Mouse (Mus musculus) adrenal gland, postnatal 4 days (tissue): ENCODE measurements around the gene Ttc14. TPM values are rescaled to one million over a fixed set of nuclear protein-coding genes. Genes with fewer than 3 reads are reported as not detected.

Experiments used
- DNase-seq, 2 experiments: peaks; one replicate each; pipeline ENCODE4 v3.0.0; 2021 to 2022; ENCODE audit warnings: low spot score in 2 of 2, mixed read lengths in 2 of 2
- long read RNA-seq, 2 experiments: library from polyadenylated mRNA; stranded (forward); transcript quantifications; one replicate each; pipeline ENCODE4 v2.0.0; 2021
- total RNA-seq, 2 experiments: library from RNA; stranded (reverse); gene quantifications; 2 replicates each; pipeline ENCODE4 v1.2.3; 2021

Gene Ttc14
- 10 to 100 TPM; 59.3 to 70.9 TPM for total RNA-seq
- long read RNA-seq, experiment 1, full-length matches to known transcripts, result 13 of 17 reads
- long read RNA-seq, experiment 1, partial matches to known transcripts, result 2 of 17 reads
- long read RNA-seq, experiment 1, other reads (novel, unspliced or antisense), result 2 of 17 reads
- long read RNA-seq, experiment 2, full-length matches to known transcripts, result 37 of 58 reads
- long read RNA-seq, experiment 2, partial matches to known transcripts, result 6 of 58 reads
- long read RNA-seq, experiment 2, other reads (novel, unspliced or antisense), result 15 of 58 reads

GRCm38 (mm10) chr3:33799617-33800512 lies at the start of gene Ttc14:
Gene Ttc14, plus strand, starts transcription at chr3:33799832.
- DNase-seq, result peak; percentile 97 to 98

DNA sequence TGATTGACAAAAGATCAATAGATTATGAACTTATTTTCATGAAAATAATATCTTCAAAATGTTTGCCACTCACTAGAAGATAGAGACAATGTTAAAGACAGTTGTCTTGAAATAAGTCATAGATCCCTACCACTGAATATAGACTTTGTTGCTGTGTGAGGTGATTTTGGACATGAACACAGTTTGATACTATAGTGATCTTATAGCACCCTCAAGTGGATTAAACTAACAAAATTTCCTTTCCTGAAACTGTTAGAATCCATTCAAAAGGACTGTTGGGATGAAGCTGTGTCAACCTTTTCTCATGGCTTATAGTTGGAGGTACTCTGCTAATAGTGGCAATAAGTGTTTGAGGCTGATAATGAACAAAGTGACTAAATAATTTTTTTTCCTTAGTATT lies 8.7 kb upstream of the Ttc14 start:
- no peak for DNase-seq

- DNase-seq, result no peak
Measured at GRCm38 (mm10) chr3:33800513-33800820, 835 bp downstream of the Ttc14 start.

GRCm38 (mm10) chr3:33807151-33807550 lies 7.5 kb downstream of the Ttc14 start:
- DNase-seq, result no peak

DNA sequence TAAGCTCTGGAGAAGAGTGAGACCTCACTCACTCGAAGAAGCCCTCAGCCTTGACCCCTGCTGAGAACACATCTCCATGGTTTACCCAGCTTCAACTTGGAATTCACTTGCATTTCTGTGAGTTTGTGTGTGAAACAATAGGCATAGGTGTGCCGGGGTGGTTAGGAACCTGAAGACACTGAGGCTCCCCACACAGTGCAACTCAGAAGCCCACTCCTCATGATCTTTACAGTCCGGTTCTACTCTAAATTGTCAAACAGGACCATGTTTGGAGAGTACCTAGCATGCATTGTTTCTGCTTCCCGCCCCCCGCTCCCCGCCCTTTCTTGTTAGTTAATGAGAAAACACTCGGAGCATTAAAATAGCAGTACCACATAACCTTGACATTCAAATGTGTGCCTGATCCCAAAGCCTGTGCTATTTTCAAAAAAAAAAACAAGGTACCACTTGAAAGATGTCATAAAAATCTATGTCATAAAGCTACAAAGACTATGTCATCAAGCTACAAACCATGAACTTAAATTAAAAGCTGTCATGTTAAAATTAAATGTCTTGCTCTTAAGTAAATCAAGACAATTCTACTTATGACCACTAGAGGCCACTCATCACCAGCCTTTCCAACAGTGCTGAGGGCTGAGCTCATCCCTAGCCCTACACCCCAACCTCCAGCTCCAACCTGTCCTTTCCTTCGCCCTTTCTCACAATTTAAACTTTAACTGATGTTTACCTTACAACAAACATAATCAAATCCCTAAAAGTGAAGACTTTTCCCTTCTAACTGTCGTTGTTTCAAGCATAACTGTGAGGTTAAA lies 24.7 kb downstream of the Ttc14 start:
- no peak for DNase-seq

GRCm38 (mm10) chr3:33832351-33832750 lies 32.7 kb downstream of the Ttc14 start:
- DNase-seq, result no peak

DNA sequence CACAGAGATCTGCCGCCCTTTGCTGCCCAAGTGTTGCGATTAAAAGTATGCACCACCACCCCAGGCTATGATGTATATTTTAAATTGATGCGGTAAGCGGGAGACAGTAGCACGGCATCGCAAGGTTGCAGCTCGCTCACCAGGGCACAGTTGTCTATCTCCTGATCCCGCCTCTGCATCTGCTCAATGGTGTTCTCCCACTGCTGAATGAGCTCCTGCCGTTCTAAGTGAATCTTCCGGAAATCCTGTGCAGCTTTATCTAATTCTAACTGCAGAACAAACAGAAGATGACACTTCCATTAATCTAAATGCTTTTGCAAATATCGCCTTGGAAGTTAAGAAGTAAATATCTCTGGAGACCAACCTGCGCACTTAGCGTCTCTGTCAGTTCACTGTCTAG lies 36.9 kb downstream of the Ttc14 start:
- DNase-seq, result no peak

DNA sequence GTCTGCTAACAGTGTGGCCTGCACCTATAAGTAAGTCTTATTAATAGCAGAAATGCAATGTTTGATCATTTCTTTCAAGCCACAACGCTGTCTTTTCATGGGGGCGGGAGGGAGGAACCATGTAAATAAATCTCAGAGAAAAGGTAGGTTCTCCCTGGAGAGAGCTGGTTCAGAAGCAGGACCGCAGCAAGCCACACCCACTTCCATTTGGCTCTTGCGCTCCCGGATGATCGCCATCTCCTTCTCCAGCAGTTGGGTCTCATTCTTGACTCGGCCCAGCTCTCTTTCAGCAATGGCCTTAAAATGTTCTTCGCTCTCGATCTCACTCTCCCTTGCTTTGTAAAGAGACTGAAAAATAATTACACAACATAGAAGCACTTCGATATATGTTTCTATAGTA lies 39.2 kb downstream of the Ttc14 start:
- DNase-seq, result no peak

DNA sequence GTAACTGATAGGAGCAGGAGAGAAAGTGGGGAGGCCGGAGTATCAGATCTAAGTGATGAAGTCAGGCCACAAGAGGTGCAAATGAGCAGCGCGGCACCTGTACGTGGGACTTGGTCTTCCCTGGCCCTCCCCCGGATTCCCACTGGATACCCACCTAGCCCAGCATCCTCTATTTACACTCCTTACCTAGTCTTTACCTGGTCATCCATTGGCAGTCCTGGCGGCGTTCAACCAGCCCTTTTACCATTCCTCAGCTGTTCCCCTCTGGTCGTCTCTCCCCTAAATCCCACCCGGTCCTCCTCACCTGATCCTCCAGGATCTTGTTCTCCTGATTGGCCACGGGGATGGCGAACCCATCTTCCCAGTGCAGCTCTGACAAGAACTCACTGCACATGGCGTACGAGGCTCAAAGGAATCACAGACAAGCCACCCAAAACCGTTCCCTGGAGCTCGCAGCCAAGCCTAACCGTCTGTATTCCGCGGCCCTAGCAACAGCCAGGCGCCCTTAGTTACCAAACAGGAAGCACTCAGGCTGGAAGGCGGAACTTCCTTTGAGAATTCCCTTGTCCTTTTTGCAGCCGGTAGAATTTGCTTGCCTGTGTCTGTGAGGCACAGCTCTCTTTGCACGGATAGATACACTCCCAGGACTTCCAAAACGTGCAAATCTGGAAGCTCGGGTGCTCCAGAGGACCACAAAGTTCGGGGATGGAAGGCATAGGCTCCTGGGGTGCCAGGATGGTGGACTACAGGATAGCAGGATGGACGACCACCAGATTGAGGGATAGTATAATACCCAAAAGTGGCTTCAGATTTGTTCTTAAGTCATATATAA lies 44.4 kb downstream of the Ttc14 start, which contains the start of gene Ccdc39:
Gene Ccdc39 (minus strand): TSS at position 510 of the 832 bp plus-strand sequence.
- DNase-seq, result peak; percentile 15 to 43

DNA sequence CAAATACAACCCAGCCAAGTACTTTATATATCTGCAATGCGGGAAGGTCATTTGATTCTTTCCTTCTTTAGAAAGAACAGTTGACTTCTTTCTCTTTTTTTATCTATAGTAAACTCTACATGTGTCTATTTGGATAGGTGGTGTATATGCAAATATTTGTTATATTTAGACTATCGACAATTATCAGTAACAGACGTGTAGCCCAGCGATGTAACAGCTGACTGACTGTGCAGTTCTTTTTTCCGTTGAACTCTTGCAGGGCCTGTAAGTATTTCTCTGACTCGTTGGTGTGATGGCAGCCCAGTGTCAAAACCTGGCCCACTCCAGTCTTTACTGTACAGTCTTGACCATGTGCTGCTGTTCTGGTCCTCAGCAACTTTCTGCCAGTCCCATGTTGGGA lies 47.0 kb downstream of the Ttc14 start:
- DNase-seq, result no peak

GRCm38 (mm10) chr3:33850856-33851255 lies 51.2 kb downstream of the Ttc14 start:
- DNase-seq, result no peak

DNA sequence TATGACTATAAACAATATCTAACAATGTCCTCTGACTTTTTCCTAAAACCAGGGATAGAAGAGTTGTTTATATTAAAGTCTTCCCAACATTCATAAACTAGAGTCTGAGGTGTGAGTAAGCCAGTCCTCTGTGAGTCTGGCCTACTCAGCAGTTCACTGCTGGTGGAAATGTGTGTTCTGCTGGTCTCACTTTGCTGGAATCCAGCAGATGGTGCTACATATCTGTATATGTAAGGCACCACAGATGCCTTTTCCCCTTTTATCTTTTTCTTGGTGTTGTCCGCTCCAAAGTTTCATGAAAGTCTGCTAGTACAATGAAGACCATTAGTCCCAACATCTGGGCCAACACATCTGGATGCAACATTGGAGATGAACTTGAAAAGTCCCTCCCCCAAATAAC lies 53.4 kb downstream of the Ttc14 start:
- no peak for DNase-seq

DNA sequence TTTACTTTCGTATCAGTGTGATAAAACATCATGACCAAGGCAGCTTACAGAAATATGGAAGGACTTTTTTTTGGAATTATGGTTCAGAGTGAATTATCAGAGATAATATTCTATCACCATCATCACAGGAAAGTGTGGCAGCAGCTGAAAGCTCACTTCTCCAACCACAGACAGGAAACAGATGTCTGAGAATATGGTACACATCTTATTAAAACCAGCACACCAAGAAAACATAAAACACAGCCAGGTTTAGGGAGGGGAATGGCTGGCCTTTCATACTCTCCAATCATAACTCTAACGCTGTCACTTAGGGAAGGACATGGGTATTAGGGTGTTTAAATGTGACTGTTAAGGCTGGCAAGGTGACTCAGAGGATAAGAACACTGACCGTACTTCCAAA lies 59.3 kb downstream of the Ttc14 start:
- DNase-seq, result no peak

- no peak for DNase-seq
Measured at GRCm38 (mm10) chr3:33864000-33864540, 64.4 kb downstream of the Ttc14 start.

Other genes starting within 250 kb of the Ttc14 start
- gene Ccdc39, start 44.5 kb downstream of the Ttc14 start, total RNA-seq, result 1 to 10 TPM; 3.0 to 3.4 TPM
- 100 to 1,000 TPM; 132 to 138 TPM for gene Fxr1, start 220.1 kb downstream of the Ttc14 start, total RNA-seq